Mouse (Mus musculus): ENCODE data around the gene Fzd7. TPM values are rescaled to one million over a fixed set of nuclear protein-coding genes. Genes with fewer than 3 reads are reported as not detected.

The Fzd7 gene
- polyA plus RNA-seq, 1 experiment from 2014 or later: 3.4 TPM

GRCm38 (mm10) chr1:59502355-59502754 lies 20.1 kb downstream of the Fzd7 start:
- H3K4me3 ChIP-seq (ENCODE audit: low read depth, low read length): no peak overlapping the region
- DNase-seq (ENCODE audit: low spot score): no peak
- H3K27me3 ChIP-seq (replicated peaks; ENCODE audit: control insufficient read depth, insufficient read depth, low read length): no peaks in the 10 kb centered on the region
- no peaks in the 10 kb centered on the region for H3K9me3 ChIP-seq (replicated peaks; ENCODE audit: control insufficient read depth, low read length)
- no peaks in the 10 kb centered on the region for H3K4me1 ChIP-seq (ENCODE audit: control insufficient read depth, insufficient read depth, low read length)
- no peak for ATAC-seq
- H3K36me3 ChIP-seq (ENCODE audit: control insufficient read depth, insufficient read depth, low read length): no peaks in the 10 kb centered on the region
- H3K27ac ChIP-seq (ENCODE audit: low read depth, low read length): no peak overlapping the region
- WGBS: 81% methylated on average over 2 of the region's 2 CpGs
- no peak overlapping the region for H3K4me2 ChIP-seq (ENCODE audit: low read length)
- no peak overlapping the region for H3K9ac ChIP-seq (ENCODE audit: low read length)

- 61% methylated on average over 7 of the region's 7 CpGs for WGBS
- Histone ChIP-seq H3K27ac (ENCODE audit: low read depth, low read length) (no peak overlapping the region), H3K9ac (ENCODE audit: low read length) (no peak overlapping the region), H3K4me2 (ENCODE audit: low read length) (no peak overlapping the region), H3K36me3 (ENCODE audit: control insufficient read depth, insufficient read depth, low read length) (no peaks in the 10 kb centered on the region), H3K4me3 (ENCODE audit: low read depth, low read length) (no peak overlapping the region), H3K27me3 (replicated peaks; ENCODE audit: control insufficient read depth, insufficient read depth, low read length) (no peaks in the 10 kb centered on the region), H3K4me1 (ENCODE audit: control insufficient read depth, insufficient read depth, low read length) (no peaks in the 10 kb centered on the region), H3K9me3 (replicated peaks; ENCODE audit: control insufficient read depth, low read length) (no peaks in the 10 kb centered on the region)
- no peak for DNase-seq (ENCODE audit: low spot score)
- ATAC-seq: no peak
Measured at GRCm38 (mm10) chr1:59503659-59504301, 21.6 kb downstream of the Fzd7 start.

- 75% methylated on average over 2 of the region's 2 CpGs for WGBS
- Histone ChIP-seq H3K27ac (ENCODE audit: low read depth, low read length) (no peak overlapping the region), H3K36me3 (ENCODE audit: control insufficient read depth, insufficient read depth, low read length) (no peaks in the 10 kb centered on the region), H3K9ac (ENCODE audit: low read length) (no peak overlapping the region), H3K4me1 (ENCODE audit: control insufficient read depth, insufficient read depth, low read length) (no peaks in the 10 kb centered on the region), H3K27me3 (replicated peaks; ENCODE audit: control insufficient read depth, insufficient read depth, low read length) (no peaks in the 10 kb centered on the region), H3K9me3 (replicated peaks; ENCODE audit: control insufficient read depth, low read length) (no peaks in the 10 kb centered on the region), H3K4me3 (ENCODE audit: low read depth, low read length) (no peak overlapping the region), H3K4me2 (ENCODE audit: low read length) (no peak overlapping the region)
- ATAC-seq: no peak
- no peak for DNase-seq (ENCODE audit: low spot score)
Measured at GRCm38 (mm10) chr1:59504302-59504700, 22.1 kb downstream of the Fzd7 start.

- Histone ChIP-seq H3K4me2 (ENCODE audit: low read length) (no peak overlapping the region), H3K27ac (ENCODE audit: low read depth, low read length) (no peak overlapping the region), H3K9me3 (replicated peaks; ENCODE audit: control insufficient read depth, low read length) (no peaks in the 10 kb centered on the region), H3K9ac (ENCODE audit: low read length) (no peak overlapping the region), H3K36me3 (ENCODE audit: control insufficient read depth, insufficient read depth, low read length) (no peaks in the 10 kb centered on the region), H3K4me1 (ENCODE audit: control insufficient read depth, insufficient read depth, low read length) (no peaks in the 10 kb centered on the region), H3K4me3 (ENCODE audit: low read depth, low read length) (no peak overlapping the region), H3K27me3 (replicated peaks; ENCODE audit: control insufficient read depth, insufficient read depth, low read length) (no peaks in the 10 kb centered on the region)
- 36% methylated on average over 17 of the region's 17 CpGs for WGBS
- peak; percentile 37 for DNase-seq (ENCODE audit: low spot score)
- ATAC-seq: no peak
Measured at GRCm38 (mm10) chr1:59508463-59509139, 26.4 kb downstream of the Fzd7 start.

- no peak for DNase-seq (ENCODE audit: low spot score)
- Histone ChIP-seq H3K27ac (ENCODE audit: low read depth, low read length) (no peak overlapping the region), H3K27me3 (replicated peaks; ENCODE audit: control insufficient read depth, insufficient read depth, low read length) (no peaks in the 10 kb centered on the region), H3K4me1 (ENCODE audit: control insufficient read depth, insufficient read depth, low read length) (peaks cover 13% of the 10 kb centered on the region), H3K4me3 (ENCODE audit: low read depth, low read length) (no peak overlapping the region), H3K9me3 (replicated peaks; ENCODE audit: control insufficient read depth, low read length) (no peaks in the 10 kb centered on the region), H3K9ac (ENCODE audit: low read length) (no peak overlapping the region), H3K4me2 (ENCODE audit: low read length) (no peak overlapping the region), H3K36me3 (ENCODE audit: control insufficient read depth, insufficient read depth, low read length) (no peaks in the 10 kb centered on the region)
- 44% methylated on average over 9 of the region's 9 CpGs for WGBS
- no peak for ATAC-seq
Measured at GRCm38 (mm10) chr1:59511566-59512270, 29.5 kb downstream of the Fzd7 start.

GRCm38 (mm10) chr1:59516026-59516917 lies 34.0 kb downstream of the Fzd7 start, which contains the start of gene Gm973:
Gm973 (plus strand) TSS chr1:59516264.
- DNase-seq (ENCODE audit: low spot score) (peak; percentile 97), ATAC-seq (peak; percentile 97)
- H3K4me2 ChIP-seq (ENCODE audit: low read length): peak within 1 kb of the TSS; percentile 60
- no peaks in the 10 kb centered on the region for H3K36me3 ChIP-seq (ENCODE audit: control insufficient read depth, insufficient read depth, low read length)
- no peaks in the 10 kb centered on the region for H3K9me3 ChIP-seq (replicated peaks; ENCODE audit: control insufficient read depth, low read length)
- peak within 1 kb of the TSS; percentile 95 for H3K27ac ChIP-seq (ENCODE audit: low read depth, low read length)
- WGBS: 2% methylated on average over 25 of the region's 25 CpGs
- H3K27me3 ChIP-seq (replicated peaks; ENCODE audit: control insufficient read depth, insufficient read depth, low read length): no peaks in the 10 kb centered on the region
- peaks cover 16% of the 10 kb centered on the region for H3K4me1 ChIP-seq (ENCODE audit: control insufficient read depth, insufficient read depth, low read length)
- peak within 1 kb of the TSS; percentile 35 for H3K4me3 ChIP-seq (ENCODE audit: low read depth, low read length)
- peak within 1 kb of the TSS; percentile 72 for H3K9ac ChIP-seq (ENCODE audit: low read length)

GRCm38 (mm10) chr1:59520226-59520837 lies 38.1 kb downstream of the Fzd7 start:
- Histone ChIP-seq H3K4me1 (ENCODE audit: control insufficient read depth, insufficient read depth, low read length) (peaks cover 18% of the 10 kb centered on the region), H3K4me2 (ENCODE audit: low read length) (no peak overlapping the region), H3K9me3 (replicated peaks; ENCODE audit: control insufficient read depth, low read length) (no peaks in the 10 kb centered on the region), H3K27me3 (replicated peaks; ENCODE audit: control insufficient read depth, insufficient read depth, low read length) (no peaks in the 10 kb centered on the region), H3K4me3 (ENCODE audit: low read depth, low read length) (no peak overlapping the region), H3K9ac (ENCODE audit: low read length) (no peak overlapping the region), H3K36me3 (ENCODE audit: control insufficient read depth, insufficient read depth, low read length) (no peaks in the 10 kb centered on the region), H3K27ac (ENCODE audit: low read depth, low read length) (no peak overlapping the region)
- ATAC-seq (no peak), DNase-seq (ENCODE audit: low spot score) (no peak)
- 48% methylated on average over 11 of the region's 11 CpGs for WGBS

- peaks cover 5% of the 10 kb centered on the region for H3K4me1 ChIP-seq (ENCODE audit: control insufficient read depth, insufficient read depth, low read length)
- H3K4me3 ChIP-seq (ENCODE audit: low read depth, low read length): no peak overlapping the region
- WGBS: 27% methylated on average over 1 of the region's 1 CpGs
- no peak overlapping the region for H3K9ac ChIP-seq (ENCODE audit: low read length)
- H3K36me3 ChIP-seq (ENCODE audit: control insufficient read depth, insufficient read depth, low read length): no peaks in the 10 kb centered on the region
- ATAC-seq (no peak), DNase-seq (ENCODE audit: low spot score) (no peak)
- no peak overlapping the region for H3K27ac ChIP-seq (ENCODE audit: low read depth, low read length)
- no peak overlapping the region for H3K4me2 ChIP-seq (ENCODE audit: low read length)
- H3K9me3 ChIP-seq (replicated peaks; ENCODE audit: control insufficient read depth, low read length): no peaks in the 10 kb centered on the region
- H3K27me3 ChIP-seq (replicated peaks; ENCODE audit: control insufficient read depth, insufficient read depth, low read length): no peaks in the 10 kb centered on the region
Measured at GRCm38 (mm10) chr1:59522456-59522855, 40.2 kb downstream of the Fzd7 start.
